Mouse (Mus musculus) embryo, embryonic 9.5 days (tissue): ENCODE data around the gene Slc2a5.

ENCODE experiments used
- DNase-seq: peaks from one replicate; pipeline ENCODE4 v3.0.0-alpha.2; 2017; ENCODE audit errors: extremely low spot score

Slc2a5 gene

GRCm38 (mm10) chr4:150119055-150119454 lies at the start of gene Slc2a5:
Gene Slc2a5, plus strand, starts transcription at chr4:150119283.
- peak; percentile 55 for DNase-seq

- DNase-seq, result no peak
Measured at GRCm38 (mm10) chr4:150070136-150070535, 48.9 kb upstream of the Slc2a5 start.

GRCm38 (mm10) chr4:150072416-150073101 lies 46.5 kb upstream of the Slc2a5 start:
- DNase-seq, result no peak

- DNase-seq, result peak; percentile 35
Measured at GRCm38 (mm10) chr4:150073102-150073473, 46.0 kb upstream of the Slc2a5 start.

- DNase-seq, result no peak
Measured at GRCm38 (mm10) chr4:150075350-150075749, 43.7 kb upstream of the Slc2a5 start.

GRCm38 (mm10) chr4:150076147-150076546 lies 42.9 kb upstream of the Slc2a5 start:
- DNase-seq, result no peak

GRCm38 (mm10) chr4:150078646-150079045 lies 40.4 kb upstream of the Slc2a5 start:
- DNase-seq, result no peak

- no peak for DNase-seq
Measured at GRCm38 (mm10) chr4:150079244-150079643, 39.8 kb upstream of the Slc2a5 start.

GRCm38 (mm10) chr4:150080330-150080967 lies 38.6 kb upstream of the Slc2a5 start:
- no peak for DNase-seq

- no peak for DNase-seq
Measured at GRCm38 (mm10) chr4:150085366-150085765, 33.7 kb upstream of the Slc2a5 start.

- no peak for DNase-seq
Measured at GRCm38 (mm10) chr4:150086841-150087160, 32.3 kb upstream of the Slc2a5 start.

- peak; percentile 98 for DNase-seq
Measured at GRCm38 (mm10) chr4:150087161-150087889, 31.8 kb upstream of the Slc2a5 start, which contains the start of gene Gpr157. Gene Gpr157, plus strand, starts transcription at chr4:150087365.

- no peak for DNase-seq
Measured at GRCm38 (mm10) chr4:150087890-150088530, 31.1 kb upstream of the Slc2a5 start.

GRCm38 (mm10) chr4:150089121-150089520 lies 30.0 kb upstream of the Slc2a5 start:
- no peak for DNase-seq

- DNase-seq, result peak; percentile 48
Measured at GRCm38 (mm10) chr4:150091887-150092582, 27.0 kb upstream of the Slc2a5 start.

GRCm38 (mm10) chr4:150092583-150092902 lies 26.5 kb upstream of the Slc2a5 start:
- DNase-seq, result peak; percentile 31

- DNase-seq, result no peak
Measured at GRCm38 (mm10) chr4:150093560-150094462, 25.3 kb upstream of the Slc2a5 start.

GRCm38 (mm10) chr4:150094463-150094789 lies 24.7 kb upstream of the Slc2a5 start:
- DNase-seq, result peak; percentile 62

- DNase-seq, result no peak
Measured at GRCm38 (mm10) chr4:150096309-150096708, 22.8 kb upstream of the Slc2a5 start.

GRCm38 (mm10) chr4:150097847-150098246 lies 21.2 kb upstream of the Slc2a5 start:
- DNase-seq, result no peak

GRCm38 (mm10) chr4:150098880-150099279 lies 20.2 kb upstream of the Slc2a5 start:
- peak; percentile 75 for DNase-seq
